Mouse (Mus musculus) cerebral cortex, adult 2 months (tissue): Measurements from ENCODE around the gene Chd1l.

ENCODE experiments used
- WGBS: fragments of 180-500 bp; shearing (Covaris S2); methylation state at CpG from one replicate; pipeline ENCODE4 v1.1.7; 2018; 5-methylcytosine and 5-hydroxymethylcytosine counted together

The Chd1l gene

GRCm38 (mm10) chr3:97609845-97610410 lies at the start of gene Chd1l:
Gene Chd1l, minus strand, starts transcription at chr3:97610203.
- WGBS, result under 1% methylated on average over 56 of the region's 56 CpGs

- WGBS, result 74% methylated on average over 7 of the region's 7 CpGs
These were observed 49.7 kb upstream of the Chd1l start for GRCm38 (mm10) chr3:97659746-97660145.

GRCm38 (mm10) chr3:97658426-97659193 lies 48.6 kb upstream of the Chd1l start:
- under 1% methylated on average over 48 of the region's 50 CpGs for WGBS

- WGBS, result 1% methylated on average over 51 of the region's 51 CpGs
These were observed 47.8 kb upstream of the Chd1l start, which contains the start of gene Prkab2 for GRCm38 (mm10) chr3:97657655-97658411. Gene Prkab2, plus strand, starts transcription at chr3:97658193.

GRCm38 (mm10) chr3:97654901-97655300 lies 44.9 kb upstream of the Chd1l start:
- 87% methylated on average over 8 of the region's 8 CpGs for WGBS

- 94% methylated on average over 5 of the region's 5 CpGs for WGBS
These were observed 43.8 kb upstream of the Chd1l start for GRCm38 (mm10) chr3:97653781-97654180.

- 83% methylated on average over 10 of the region's 10 CpGs for WGBS
These were observed 41.6 kb upstream of the Chd1l start for GRCm38 (mm10) chr3:97651604-97652003.

GRCm38 (mm10) chr3:97649469-97649868 lies 39.5 kb upstream of the Chd1l start:
- WGBS, result 66% methylated on average over 6 of the region's 6 CpGs

GRCm38 (mm10) chr3:97649022-97649421 lies 39.0 kb upstream of the Chd1l start:
- WGBS, result 74% methylated on average over 3 of the region's 3 CpGs

GRCm38 (mm10) chr3:97648518-97648917 lies 38.5 kb upstream of the Chd1l start:
- 45% methylated on average over 1 of the region's 1 CpGs for WGBS

GRCm38 (mm10) chr3:97642001-97642400 lies 32.0 kb upstream of the Chd1l start:
- WGBS, result 89% methylated on average over 9 of the region's 9 CpGs

- 90% methylated on average over 4 of the region's 4 CpGs for WGBS
These were observed 31.4 kb upstream of the Chd1l start for GRCm38 (mm10) chr3:97641396-97641795.

GRCm38 (mm10) chr3:97634288-97634761 lies 24.3 kb upstream of the Chd1l start:
- 52% methylated on average over 3 of the region's 3 CpGs for WGBS

GRCm38 (mm10) chr3:97633456-97633855 lies 23.5 kb upstream of the Chd1l start:
- WGBS, result 83% methylated on average over 4 of the region's 4 CpGs

GRCm38 (mm10) chr3:97631258-97631860 lies 21.4 kb upstream of the Chd1l start:
- WGBS, result 89% methylated on average over 8 of the region's 8 CpGs

GRCm38 (mm10) chr3:97630746-97631145 lies 20.7 kb upstream of the Chd1l start:
- 100% methylated on average over 4 of the region's 4 CpGs for WGBS

- 86% methylated on average over 4 of the region's 4 CpGs for WGBS
These were observed 19.9 kb upstream of the Chd1l start for GRCm38 (mm10) chr3:97629941-97630340.

GRCm38 (mm10) chr3:97628391-97629001 lies 18.5 kb upstream of the Chd1l start, which contains the start of gene Fmo5:
Gene Fmo5, plus strand, starts transcription at chr3:97628804.
- WGBS, result 26% methylated on average over 18 of the region's 18 CpGs

GRCm38 (mm10) chr3:97627893-97628292 lies 17.9 kb upstream of the Chd1l start:
- 82% methylated on average over 7 of the region's 7 CpGs for WGBS

GRCm38 (mm10) chr3:97624611-97625010 lies 14.6 kb upstream of the Chd1l start:
- WGBS, result 44% methylated on average over 2 of the region's 2 CpGs

GRCm38 (mm10) chr3:97620657-97621056 lies 10.7 kb upstream of the Chd1l start:
- WGBS, result 93% methylated on average over 4 of the region's 4 CpGs
